Mouse (Mus musculus) embryonic facial prominence, embryonic 14.5 days (tissue): Measurements from ENCODE around the gene Tekt4. TPM values are rescaled to one million over a fixed set of nuclear protein-coding genes. Genes with fewer than 3 reads are reported as not detected.

Experiments used
- ATAC-seq: fragments of 200-750 bp; cut with Nextera tagmentation; 2 replicates; pipeline ENCODE4 v1.8.0; 2017; ENCODE audit warnings: low read depth, moderate number of reproducible peaks, moderate TSS enrichment
- DNase-seq: peaks from one replicate; pipeline ENCODE4 v3.0.0-alpha.2; 2015; ENCODE audit warnings: low spot score
- H3K27ac ChIP-seq: fragments of 300-500 bp; sonication (generic); replicated peaks from 2 replicates; pipeline ENCODE4 v1.5.1; 2014; ENCODE audit warnings: low read depth, mild to moderate bottlenecking, low read length, moderate library complexity
- H3K27me3 ChIP-seq: fragments of 300-500 bp; sonication (generic); replicated peaks from 2 replicates; pipeline ENCODE4 v1.6.1; 2014; ENCODE audit warnings: low read length; ENCODE audit not compliant: control insufficient read depth, insufficient read depth
- H3K36me3 ChIP-seq: fragments of 300-500 bp; sonication (generic); 2 replicates; pipeline ENCODE4 v1.6.1; 2014; ENCODE audit warnings: low read length, mixed read lengths; ENCODE audit not compliant: control insufficient read depth, insufficient read depth
- H3K4me1 ChIP-seq: fragments of 300-500 bp; sonication (generic); 2 replicates; pipeline ENCODE4 v1.6.1; 2014; ENCODE audit warnings: antibody characterized with exemption, low read length; ENCODE audit not compliant: control insufficient read depth, insufficient read depth
- H3K4me2 ChIP-seq: fragments of 300-500 bp; sonication (generic); 2 replicates; pipeline ENCODE4 v1.6.1; 2014; ENCODE audit warnings: low read depth, mild to moderate bottlenecking, low read length, moderate library complexity, mixed read lengths
- H3K4me3 ChIP-seq: fragments of 300-500 bp; sonication (generic); 2 replicates; pipeline ENCODE4 v1.5.1; 2014; ENCODE audit warnings: low read depth, mild to moderate bottlenecking, low read length
- H3K9ac ChIP-seq: fragments of 300-500 bp; sonication (generic); 2 replicates; pipeline ENCODE4 v1.6.1; 2014; ENCODE audit warnings: low read depth, mild to moderate bottlenecking, low read length, moderate library complexity, mixed read lengths
- H3K9me3 ChIP-seq: fragments of 300-500 bp; sonication (generic); 2 replicates; pipeline ENCODE4 v1.6.1; 2016; ENCODE audit warnings: low read length; ENCODE audit not compliant: control insufficient read depth
- WGBS: fragments of 180-500 bp; shearing (Covaris S2); extraction: QIAGEN DNeasy Blood & Tissue Kit; methylation state at CpG from one replicate; pipeline ENCODE4 v1.1.7; 2014; 5-methylcytosine and 5-hydroxymethylcytosine counted together
- polyA plus RNA-seq: library from polyadenylated mRNA; unstranded; fragments of >200 nt; fragmentation: Nextera tagmentation; extraction: Ambion mirVana; gene quantifications from 2 replicates; pipeline ENCODE4 v1.2.1, GENCODE M21; 2014

Gene Tekt4
- polyA plus RNA-seq, 1 experiment from 2014 or later = 3.0 TPM

DNA sequence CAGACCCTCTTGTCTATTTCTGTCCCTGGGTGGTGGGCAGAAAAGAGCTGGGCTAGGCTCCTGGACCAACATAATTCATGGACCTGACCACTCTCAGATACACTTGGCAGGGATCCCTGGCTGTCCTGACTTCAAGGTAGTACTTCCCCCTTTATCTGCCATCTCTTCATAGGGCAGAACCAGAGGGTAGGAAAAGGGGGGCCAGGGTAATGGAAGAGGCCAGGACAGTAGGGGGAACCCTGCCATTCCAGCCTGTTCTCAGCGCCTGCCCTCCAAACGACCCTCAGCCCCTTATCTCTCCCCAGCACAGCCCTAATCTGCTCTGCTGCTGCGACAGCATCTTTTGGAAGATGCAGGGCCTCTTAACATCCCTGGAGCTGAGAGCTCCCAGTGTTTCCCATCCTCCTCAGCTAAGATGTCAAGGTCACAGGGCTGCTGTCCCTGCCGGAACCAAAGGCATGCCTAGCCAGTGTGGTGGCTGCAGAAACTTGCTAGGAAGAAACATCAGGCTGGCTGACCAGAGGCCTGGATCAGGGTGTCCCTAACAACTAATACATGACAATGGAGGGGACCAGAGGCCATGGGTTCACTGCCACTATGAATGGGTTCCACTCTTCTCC is 9.0 kb downstream of the Tekt4 start:
- no peak overlapping the region for H3K27ac ChIP-seq
- H3K9me3 ChIP-seq = no peaks in the 10 kb centered on the region
- no peak overlapping the region for H3K4me2 ChIP-seq
- no peak overlapping the region for H3K9ac ChIP-seq
- H3K4me3 ChIP-seq = no peak overlapping the region
- H3K27me3 ChIP-seq = no peaks in the 10 kb centered on the region
- H3K4me1 ChIP-seq = 0 out of 2 replicates have a peak, but pooled peaks cover 10% of the 10 kb centered on the region
- DNase-seq (no peak), ATAC-seq (no peak)
- WGBS = 47% methylated on average over 4 of the region's 4 CpGs
- no peaks in the 10 kb centered on the region for H3K36me3 ChIP-seq

DNA sequence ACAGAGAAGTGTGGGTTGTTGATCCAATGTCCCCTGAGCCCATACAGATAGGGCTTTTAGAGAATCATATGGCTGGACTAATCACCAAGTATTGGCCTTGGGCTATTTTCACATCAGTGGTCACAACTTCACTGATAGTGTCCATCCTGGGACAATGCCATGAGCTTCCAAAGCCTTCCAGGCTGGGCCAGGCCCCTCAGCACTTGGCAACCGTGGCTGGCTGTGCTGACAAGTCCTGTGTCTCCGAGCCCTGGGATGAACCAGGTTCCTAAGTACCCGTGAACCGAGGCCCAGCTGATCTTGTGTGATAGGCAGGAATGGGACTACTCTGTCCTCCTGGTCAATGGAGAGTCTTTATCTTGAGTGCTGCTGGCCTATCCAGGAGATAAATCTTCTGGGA is 9.7 kb downstream of the Tekt4 start:
- Histone ChIP-seq H3K4me2 (no peak overlapping the region), H3K4me1 (0 out of 2 replicates have a peak, but pooled peaks cover 10% of the 10 kb centered on the region), H3K4me3 (no peak overlapping the region), H3K27me3 (no peaks in the 10 kb centered on the region), H3K9me3 (no peaks in the 10 kb centered on the region), H3K27ac (no peak overlapping the region), H3K36me3 (no peaks in the 10 kb centered on the region), H3K9ac (no peak overlapping the region)
- 78% methylated on average over 4 of the region's 4 CpGs for WGBS
- no peak for ATAC-seq
- DNase-seq = no peak

DNA sequence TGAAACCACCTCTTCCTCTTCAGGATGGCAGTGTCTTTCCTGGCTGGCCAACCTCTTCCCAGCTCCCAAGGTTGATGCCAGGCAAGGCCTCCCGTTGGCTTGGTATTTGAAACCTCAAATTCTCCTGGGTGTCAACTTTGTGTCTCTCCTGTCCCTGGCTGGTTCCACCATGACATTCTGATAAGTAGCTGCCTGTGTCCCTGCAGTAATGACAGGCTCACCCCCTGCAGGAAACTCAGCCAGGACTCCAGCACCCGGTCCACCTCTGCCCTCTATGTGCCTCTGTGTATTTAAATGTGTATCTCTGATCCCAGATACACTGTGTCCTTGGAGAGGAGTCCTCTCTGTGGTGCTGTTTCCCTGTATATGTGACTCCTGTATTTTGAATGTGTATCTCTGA is 11.8 kb downstream of the Tekt4 start:
- Histone ChIP-seq H3K27me3 (no peaks in the 10 kb centered on the region), H3K9ac (no peak overlapping the region), H3K4me1 (0 out of 2 replicates have a peak, but pooled peaks cover 10% of the 10 kb centered on the region), H3K4me2 (no peak overlapping the region), H3K9me3 (no peaks in the 10 kb centered on the region), H3K4me3 (no peak overlapping the region), H3K36me3 (no peaks in the 10 kb centered on the region), H3K27ac (no peak overlapping the region)
- no peak for ATAC-seq
- DNase-seq = no peak
- WGBS = 77% methylated on average over 2 of the region's 2 CpGs

DNA sequence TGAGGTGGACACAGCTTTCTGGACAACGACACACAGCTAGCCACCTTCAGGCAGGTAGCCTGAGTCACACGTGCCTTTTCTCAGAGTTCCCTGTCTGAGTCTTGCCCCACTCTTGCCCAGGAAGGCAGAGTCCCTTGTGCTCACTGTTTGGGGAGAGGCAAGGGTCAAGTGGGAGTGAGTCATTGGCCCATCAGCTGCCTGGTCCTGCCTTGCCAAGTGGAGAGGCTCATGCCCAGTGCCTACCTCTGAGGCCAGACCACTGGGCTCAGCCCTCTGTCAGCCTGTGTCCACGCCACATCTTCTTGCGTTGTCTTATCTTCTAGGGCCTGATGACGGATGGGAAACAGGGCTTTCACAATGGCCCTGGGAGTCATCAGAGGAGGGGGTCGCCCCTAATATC is 13.4 kb downstream of the Tekt4 start:
- 86% methylated on average over 6 of the region's 6 CpGs for WGBS
- Histone ChIP-seq H3K9ac (no peak overlapping the region), H3K27ac (no peak overlapping the region), H3K4me1 (0 out of 2 replicates have a peak, but pooled peaks cover 2% of the 10 kb centered on the region), H3K4me2 (no peak overlapping the region), H3K9me3 (no peaks in the 10 kb centered on the region), H3K4me3 (no peak overlapping the region), H3K36me3 (no peaks in the 10 kb centered on the region), H3K27me3 (peaks cover 3% of the 10 kb centered on the region; the same call in 1 of the 2 replicates)
- no peak for ATAC-seq
- no peak for DNase-seq

DNA sequence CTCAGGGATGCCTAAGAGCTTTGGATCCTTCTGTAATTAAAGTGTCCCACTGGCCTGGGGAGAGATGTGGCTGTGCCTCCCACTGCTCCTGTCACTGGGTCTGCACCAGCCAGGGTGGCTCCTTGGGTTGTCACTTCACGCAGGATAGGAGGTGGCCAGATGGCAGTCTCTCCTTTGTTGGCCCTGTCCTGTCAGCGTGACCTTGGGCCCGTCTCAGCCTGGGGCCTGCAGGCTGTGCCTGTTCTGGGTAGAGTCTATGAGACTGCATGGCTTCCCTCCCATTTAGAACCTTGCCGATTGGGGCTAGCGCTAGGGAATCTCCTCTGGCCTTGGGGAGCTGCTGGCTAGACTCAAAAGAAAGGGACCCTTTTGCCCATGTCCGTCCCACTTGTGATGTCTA is 13.9 kb downstream of the Tekt4 start:
- Histone ChIP-seq H3K27ac (no peak overlapping the region), H3K4me1 (no peaks in the 10 kb centered on the region), H3K9me3 (no peaks in the 10 kb centered on the region), H3K27me3 (peaks cover 7% of the 10 kb centered on the region; the same call in 1 of the 2 replicates), H3K36me3 (no peaks in the 10 kb centered on the region), H3K9ac (no peak overlapping the region), H3K4me2 (no peak overlapping the region), H3K4me3 (no peak overlapping the region)
- ATAC-seq (no peak), DNase-seq (no peak)
- WGBS = 67% methylated on average over 6 of the region's 6 CpGs

DNA sequence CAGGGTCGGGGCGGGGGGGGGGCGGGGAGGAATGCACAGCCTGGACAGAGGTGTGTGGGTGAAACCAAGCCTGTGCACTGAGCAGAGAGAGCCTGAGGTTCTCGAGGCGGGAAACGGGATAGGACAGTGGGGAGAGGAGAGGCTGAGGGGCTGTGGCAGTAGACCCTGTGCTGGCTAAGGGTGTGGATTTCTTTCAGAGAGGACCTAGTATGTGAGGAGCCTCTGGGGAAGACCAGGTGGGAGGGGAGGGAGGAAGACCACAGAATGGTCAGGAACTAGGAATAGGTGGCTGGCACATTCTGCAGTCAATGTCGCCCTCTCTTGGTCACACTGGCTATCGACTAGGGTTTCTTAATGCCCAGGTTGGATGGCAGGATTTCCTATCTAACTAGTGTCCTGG is 15.4 kb downstream of the Tekt4 start:
- ATAC-seq = peak; percentile 42; the same call in 1 of the 2 replicates
- 22% methylated on average over 7 of the region's 8 CpGs for WGBS
- Histone ChIP-seq H3K9ac (no peak overlapping the region), H3K9me3 (no peaks in the 10 kb centered on the region), H3K4me2 (no peak overlapping the region), H3K4me3 (no peak overlapping the region), H3K36me3 (no peaks in the 10 kb centered on the region), H3K27me3 (peaks cover 7% of the 10 kb centered on the region; the same call in 1 of the 2 replicates), H3K4me1 (0 out of 2 replicates have a peak, but pooled peaks cover 4% of the 10 kb centered on the region), H3K27ac (no peak overlapping the region)
- DNase-seq = peak; percentile 64

DNA sequence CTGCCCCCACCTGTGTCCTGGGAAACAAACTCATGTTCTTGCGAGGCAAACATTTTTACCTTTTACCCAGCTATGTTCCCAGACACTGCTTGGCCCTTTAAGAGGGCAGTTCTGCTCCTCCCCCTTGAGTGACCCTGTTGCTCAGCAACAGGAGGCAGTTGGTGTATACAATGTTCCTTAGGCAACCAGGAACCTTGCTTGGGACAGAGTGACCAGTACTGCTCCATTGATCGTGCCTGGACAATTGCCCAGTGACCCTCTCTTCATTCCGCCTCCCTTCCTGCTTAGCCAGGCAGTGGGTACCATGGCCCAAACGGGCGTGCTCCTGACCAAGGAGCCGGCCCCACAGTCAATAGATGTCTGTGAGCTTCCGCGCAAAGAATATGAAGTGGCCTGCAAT is 17.0 kb downstream of the Tekt4 start:
- Histone ChIP-seq H3K27ac (no peak overlapping the region), H3K4me1 (0 out of 2 replicates have a peak, but pooled peaks cover 4% of the 10 kb centered on the region), H3K36me3 (no peaks in the 10 kb centered on the region), H3K9ac (no peak overlapping the region), H3K4me2 (no peak overlapping the region), H3K27me3 (peaks cover 7% of the 10 kb centered on the region; the same call in 1 of the 2 replicates), H3K4me3 (no peak overlapping the region), H3K9me3 (no peaks in the 10 kb centered on the region)
- WGBS = 61% methylated on average over 8 of the region's 8 CpGs
- ATAC-seq (no peak), DNase-seq (no peak)

DNA sequence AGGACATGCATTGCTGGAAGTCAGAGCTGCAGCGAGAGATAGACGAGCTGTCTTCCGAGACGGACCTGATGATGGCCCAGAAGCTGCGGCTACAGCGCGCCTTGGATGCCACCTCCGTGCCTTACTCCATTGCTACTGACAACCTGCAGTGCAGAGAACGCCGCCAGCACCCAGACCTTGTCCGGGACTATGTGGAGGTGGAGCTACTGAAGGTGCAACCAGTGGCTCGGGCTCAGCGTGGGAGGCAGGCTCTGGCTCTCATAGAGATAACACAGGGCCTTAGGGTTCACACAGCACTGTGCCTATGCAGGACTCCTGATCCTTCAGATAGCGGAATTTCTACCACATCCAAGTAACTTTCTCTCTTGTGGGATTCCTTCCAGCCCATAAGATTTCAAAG is 17.6 kb downstream of the Tekt4 start:
- Histone ChIP-seq H3K9ac (no peak overlapping the region), H3K9me3 (no peaks in the 10 kb centered on the region), H3K27me3 (peaks cover 7% of the 10 kb centered on the region; the same call in 1 of the 2 replicates), H3K36me3 (no peaks in the 10 kb centered on the region), H3K4me2 (no peak overlapping the region), H3K27ac (no peak overlapping the region), H3K4me1 (0 out of 2 replicates have a peak, but pooled peaks cover 4% of the 10 kb centered on the region), H3K4me3 (no peak overlapping the region)
- WGBS = 52% methylated on average over 14 of the region's 14 CpGs
- DNase-seq = no peak
- ATAC-seq = no peak
